Mouse (Mus musculus): ENCODE results near the gene Igbp1. TPM values are rescaled to one million over a fixed set of nuclear protein-coding genes. Genes with fewer than 3 reads are reported as not detected.

Gene Igbp1
- polyA plus RNA-seq, 1 experiment from 2014 or later: 21.0 TPM

GRCm38 (mm10) chrX:100517626-100518025 lies 23.5 kb downstream of the Igbp1 start:
- Histone ChIP-seq H3K9ac (no peak overlapping the region), H3K9me3 (replicated peaks) (no peaks in the 10 kb centered on the region), H3K27ac (no peak overlapping the region), H3K4me2 (no peak overlapping the region), H3K36me3 (peaks cover 24% of the 10 kb centered on the region; the same call in 1 of the 2 replicates), H3K27me3 (replicated peaks) (peaks cover 6% of the 10 kb centered on the region; the same call in 1 of the 2 replicates), H3K4me1 (no peaks in the 10 kb centered on the region), H3K4me3 (no peak overlapping the region)
- WGBS (ENCODE audit: insufficient replicate concordance): 77% methylated on average over 6 of the region's 6 CpGs
- ATAC-seq: no peak

- no peak overlapping the region for H3K4me2 ChIP-seq
- no peak overlapping the region for H3K9ac ChIP-seq
- peaks cover 6% of the 10 kb centered on the region; the same call in 1 of the 2 replicates for H3K27me3 ChIP-seq (replicated peaks)
- no peak overlapping the region for H3K4me3 ChIP-seq
- ATAC-seq: no peak
- H3K36me3 ChIP-seq: peaks cover 24% of the 10 kb centered on the region; the same call in 1 of the 2 replicates
- no peaks in the 10 kb centered on the region for H3K4me1 ChIP-seq
- no peak overlapping the region for H3K27ac ChIP-seq
- no peaks in the 10 kb centered on the region for H3K9me3 ChIP-seq (replicated peaks)
- 75% methylated on average over 2 of the region's 2 CpGs for WGBS (ENCODE audit: insufficient replicate concordance)
Observed at GRCm38 (mm10) chrX:100518532-100518931, 24.4 kb downstream of the Igbp1 start.

- Histone ChIP-seq H3K9ac (no peak within 1 kb of the TSS), H3K4me2 (no peak within 1 kb of the TSS), H3K9me3 (replicated peaks) (no peaks in the 10 kb centered on the region), H3K36me3 (no peaks in the 10 kb centered on the region), H3K27ac (no peak within 1 kb of the TSS), H3K27me3 (replicated peaks) (peaks cover 16% of the 10 kb centered on the region), H3K4me1 (no peaks in the 10 kb centered on the region), H3K4me3 (no peak within 1 kb of the TSS)
- 75% methylated on average over 4 of the region's 4 CpGs for WGBS (ENCODE audit: insufficient replicate concordance)
- no peak for ATAC-seq
Observed at GRCm38 (mm10) chrX:100524471-100524870, 30.4 kb downstream of the Igbp1 start, which contains the start of gene Dgat2l6. TSS of gene Dgat2l6 (plus strand) at chrX:100524838.

DNA sequence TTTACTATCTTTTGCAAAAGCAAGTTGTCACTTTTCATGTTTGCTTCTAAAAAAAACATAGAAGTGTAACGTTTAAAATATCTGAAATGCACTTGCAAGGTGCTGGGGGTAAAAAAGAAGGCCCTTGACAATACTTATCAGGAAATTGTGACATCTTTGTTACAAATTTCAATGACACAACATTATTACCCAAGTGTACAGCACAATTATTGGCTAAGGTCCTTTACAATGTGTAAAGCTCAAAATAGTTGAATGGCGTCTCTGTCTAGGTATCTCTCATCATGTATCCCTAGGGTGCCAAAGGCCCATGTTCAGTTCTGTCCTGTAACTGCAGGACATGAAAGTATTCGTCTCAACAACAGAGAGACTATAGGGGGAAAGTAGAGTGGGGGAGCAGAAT lies 61.9 kb downstream of the Igbp1 start:
- H3K9me3 ChIP-seq (replicated peaks): no peaks in the 10 kb centered on the region
- H3K36me3 ChIP-seq: no peaks in the 10 kb centered on the region
- no peak overlapping the region for H3K4me2 ChIP-seq
- no peak overlapping the region for H3K27ac ChIP-seq
- H3K4me1 ChIP-seq: no peaks in the 10 kb centered on the region
- no peaks in the 10 kb centered on the region for H3K27me3 ChIP-seq (replicated peaks)
- WGBS (ENCODE audit: insufficient replicate concordance): 51% methylated on average over 3 of the region's 3 CpGs
- no peak overlapping the region for H3K9ac ChIP-seq
- no peak overlapping the region for H3K4me3 ChIP-seq
- no peak for ATAC-seq

- Histone ChIP-seq H3K4me3 (no peak overlapping the region), H3K4me1 (no peaks in the 10 kb centered on the region), H3K4me2 (no peak overlapping the region), H3K9ac (no peak overlapping the region), H3K9me3 (replicated peaks) (no peaks in the 10 kb centered on the region), H3K27ac (no peak overlapping the region), H3K27me3 (replicated peaks) (0 out of 2 replicates have a peak, but pooled peaks cover 6% of the 10 kb centered on the region), H3K36me3 (no peaks in the 10 kb centered on the region)
- WGBS (ENCODE audit: insufficient replicate concordance): 76% methylated on average over 3 of the region's 3 CpGs
- no peak for ATAC-seq
Observed at GRCm38 (mm10) chrX:100565696-100566095, 71.6 kb downstream of the Igbp1 start.

Other genes with a start within 250 kb of the Igbp1 start
- not detected in 2 replicates for gene Otud6a, start 65.3 kb upstream of the Igbp1 start, polyA plus RNA-seq (2016; fragmentation: Nextera tagmentation; extraction: Ambion mirVana)
- 0.20 and 0.45 TPM in 2 replicates for gene Awat2, start 51.6 kb upstream of the Igbp1 start, polyA plus RNA-seq (2016; fragmentation: Nextera tagmentation; extraction: Ambion mirVana)
- not detected in 2 replicates for gene Dgat2l6, start 30.5 kb downstream of the Igbp1 start, polyA plus RNA-seq (2016; fragmentation: Nextera tagmentation; extraction: Ambion mirVana)
- not detected in 2 replicates for gene Awat1, start 78.0 kb downstream of the Igbp1 start, polyA plus RNA-seq (2016; fragmentation: Nextera tagmentation; extraction: Ambion mirVana)
- 0.07 and 0.10 TPM in 2 replicates for gene P2ry4, start 100.6 kb downstream of the Igbp1 start, polyA plus RNA-seq (2016; fragmentation: Nextera tagmentation; extraction: Ambion mirVana)
- gene Arr3, start 111.2 kb downstream of the Igbp1 start, polyA plus RNA-seq (2016; fragmentation: Nextera tagmentation; extraction: Ambion mirVana): not detected in 2 replicates
- gene Kif4, start 131.4 kb downstream of the Igbp1 start, polyA plus RNA-seq (2016; fragmentation: Nextera tagmentation; extraction: Ambion mirVana): 29.2 and 31.8 TPM in 2 replicates
- gene Pdzd11, start 132.3 kb downstream of the Igbp1 start, polyA plus RNA-seq (2016; fragmentation: Nextera tagmentation; extraction: Ambion mirVana): 67.4 and 70.5 TPM in 2 replicates
- gene Gdpd2, start 235.6 kb downstream of the Igbp1 start, polyA plus RNA-seq (2016; fragmentation: Nextera tagmentation; extraction: Ambion mirVana): 0.08 and 0.39 TPM in 2 replicates